Mouse (Mus musculus): ENCODE results near the gene Opcml. TPM values are rescaled to one million over a fixed set of nuclear protein-coding genes. Genes with fewer than 3 reads are reported as not detected.
A peak's percentile ranks its signal among the peaks of the same experiment; 100 is the strongest.

Gene Opcml
- polyA plus RNA-seq, 1 experiment = 43.6 TPM

- DNase-seq = peak; percentile 26 to 55
- WGBS = 75% methylated on average over 2 of the region's 2 CpGs
- no peak overlapping the region for H3K27ac ChIP-seq (ENCODE audit: insufficient read depth, low read length)
- no peaks in the 10 kb centered on the region for H3K27me3 ChIP-seq (ENCODE audit: control insufficient read depth, insufficient read depth, low read length)
- TF ChIP-seq CTCF (IDR thresholded peaks at IDR 0.05; ENCODE audit: borderline replicate concordance, insufficient read depth, low read depth, low read length) (peak; percentile 48; the same call in 1 of the 2 replicates), POLR2A (IDR thresholded peaks at IDR 0.05; ENCODE audit: borderline replicate concordance, insufficient read depth, low read length) (no peak)
- H3K4me1 ChIP-seq (ENCODE audit: control insufficient read depth, insufficient read depth, low read length) = no peaks in the 10 kb centered on the region
- H3K4me3 ChIP-seq (replicated peaks; ENCODE audit: insufficient read depth, low read depth, low read length) = no peak overlapping the region
Measured at GRCm38 (mm10) chr9:28337837-28338236, 547.3 kb downstream of the Opcml start.

- no peaks in the 10 kb centered on the region for H3K27me3 ChIP-seq (ENCODE audit: control insufficient read depth, insufficient read depth, low read length)
- no peak for DNase-seq
- H3K4me3 ChIP-seq (replicated peaks; ENCODE audit: insufficient read depth, low read depth, low read length) = no peak overlapping the region
- H3K27ac ChIP-seq (ENCODE audit: insufficient read depth, low read length) = no peak overlapping the region
- peaks cover 3% of the 10 kb centered on the region; the same call in 1 of the 2 replicates for H3K4me1 ChIP-seq (ENCODE audit: control insufficient read depth, insufficient read depth, low read length)
- TF ChIP-seq CTCF (IDR thresholded peaks at IDR 0.05; ENCODE audit: borderline replicate concordance, insufficient read depth, low read depth, low read length) (no peak), POLR2A (IDR thresholded peaks at IDR 0.05; ENCODE audit: borderline replicate concordance, insufficient read depth, low read length) (no peak)
Measured at GRCm38 (mm10) chr9:28354978-28355377, 564.4 kb downstream of the Opcml start.

GRCm38 (mm10) chr9:28357946-28358345 is 567.4 kb downstream of the Opcml start:
- no peak for TF ChIP-seq POLR2A (IDR thresholded peaks at IDR 0.05; ENCODE audit: borderline replicate concordance, insufficient read depth, low read length)
- no peak for TF ChIP-seq CTCF (IDR thresholded peaks at IDR 0.05; ENCODE audit: borderline replicate concordance, insufficient read depth, low read depth, low read length)
- peaks cover 3% of the 10 kb centered on the region for H3K4me1 ChIP-seq (ENCODE audit: control insufficient read depth, insufficient read depth, low read length)
- peak in 1 of 2 experiments; percentile 24 for DNase-seq
- H3K4me3 ChIP-seq (replicated peaks; ENCODE audit: insufficient read depth, low read depth, low read length) = no peak overlapping the region
- H3K27ac ChIP-seq (ENCODE audit: insufficient read depth, low read length) = no peak overlapping the region
- WGBS = 37% methylated on average over 3 of the region's 3 CpGs
- H3K27me3 ChIP-seq (ENCODE audit: control insufficient read depth, insufficient read depth, low read length) = no peaks in the 10 kb centered on the region

GRCm38 (mm10) chr9:28360691-28361090 is 570.1 kb downstream of the Opcml start:
- DNase-seq = peak; percentile 62 to 80
- no peaks in the 10 kb centered on the region for H3K27me3 ChIP-seq (ENCODE audit: control insufficient read depth, insufficient read depth, low read length)
- H3K4me3 ChIP-seq (replicated peaks; ENCODE audit: insufficient read depth, low read depth, low read length) = no peak overlapping the region
- peaks cover 3% of the 10 kb centered on the region for H3K4me1 ChIP-seq (ENCODE audit: control insufficient read depth, insufficient read depth, low read length)
- no peak overlapping the region for H3K27ac ChIP-seq (ENCODE audit: insufficient read depth, low read length)
- WGBS = 43% methylated on average over 2 of the region's 2 CpGs
- no peak for TF ChIP-seq POLR2A (IDR thresholded peaks at IDR 0.05; ENCODE audit: borderline replicate concordance, insufficient read depth, low read length)

GRCm38 (mm10) chr9:28364473-28365159 is 574.0 kb downstream of the Opcml start:
- no peak for DNase-seq
- no peak for TF ChIP-seq POLR2A (IDR thresholded peaks at IDR 0.05; ENCODE audit: borderline replicate concordance, insufficient read depth, low read length)
- no peak for TF ChIP-seq CTCF (IDR thresholded peaks at IDR 0.05; ENCODE audit: borderline replicate concordance, insufficient read depth, low read depth, low read length)
- WGBS = 68% methylated on average over 10 of the region's 10 CpGs
- Histone ChIP-seq H3K4me3 (replicated peaks; ENCODE audit: insufficient read depth, low read depth, low read length) (no peak overlapping the region), H3K27me3 (ENCODE audit: control insufficient read depth, insufficient read depth, low read length) (no peaks in the 10 kb centered on the region), H3K27ac (ENCODE audit: insufficient read depth, low read length) (peak overlapping the region; percentile 46; the same call in 1 of the 2 replicates), H3K4me1 (ENCODE audit: control insufficient read depth, insufficient read depth, low read length) (no peaks in the 10 kb centered on the region; the same call in 1 of the 2 replicates)

- H3K27me3 ChIP-seq (ENCODE audit: control insufficient read depth, insufficient read depth, low read length) = no peaks in the 10 kb centered on the region
- H3K27ac ChIP-seq (ENCODE audit: insufficient read depth, low read length) = no peak overlapping the region
- WGBS = 59% methylated on average over 2 of the region's 2 CpGs
- no peak overlapping the region for H3K4me3 ChIP-seq (replicated peaks; ENCODE audit: insufficient read depth, low read depth, low read length)
- no peak for TF ChIP-seq CTCF (IDR thresholded peaks at IDR 0.05; ENCODE audit: borderline replicate concordance, insufficient read depth, low read depth, low read length)
- TF ChIP-seq POLR2A (IDR thresholded peaks at IDR 0.05; ENCODE audit: borderline replicate concordance, insufficient read depth, low read length) = no peak
- DNase-seq = no peak
- H3K4me1 ChIP-seq (ENCODE audit: control insufficient read depth, insufficient read depth, low read length) = no peaks in the 10 kb centered on the region; the same call in 1 of the 2 replicates
Measured at GRCm38 (mm10) chr9:28365160-28365473, 574.5 kb downstream of the Opcml start.

GRCm38 (mm10) chr9:28386527-28387175 is 596.1 kb downstream of the Opcml start:
- H3K4me1 ChIP-seq (ENCODE audit: control insufficient read depth, insufficient read depth, low read length) = peaks cover 8% of the 10 kb centered on the region; the same call in 1 of the 2 replicates
- no peak overlapping the region for H3K27ac ChIP-seq (ENCODE audit: insufficient read depth, low read length)
- TF ChIP-seq POLR2A (IDR thresholded peaks at IDR 0.05; ENCODE audit: borderline replicate concordance, insufficient read depth, low read length) (no peak), CTCF (IDR thresholded peaks at IDR 0.05; ENCODE audit: borderline replicate concordance, insufficient read depth, low read depth, low read length) (no peak)
- 23% methylated on average over 5 of the region's 5 CpGs for whole genome bisulfite sequencing
- peak in 1 of 2 experiments; percentile 13 for DNase-seq
- no peaks in the 10 kb centered on the region for H3K27me3 ChIP-seq (ENCODE audit: control insufficient read depth, insufficient read depth, low read length)
- no peak overlapping the region for H3K4me3 ChIP-seq (replicated peaks; ENCODE audit: insufficient read depth, low read depth, low read length)

- Histone ChIP-seq H3K27me3 (ENCODE audit: control insufficient read depth, insufficient read depth, low read length) (no peaks in the 10 kb centered on the region), H3K27ac (ENCODE audit: insufficient read depth, low read length) (no peak overlapping the region), H3K4me3 (replicated peaks; ENCODE audit: insufficient read depth, low read depth, low read length) (no peak overlapping the region), H3K4me1 (ENCODE audit: control insufficient read depth, insufficient read depth, low read length) (no peaks in the 10 kb centered on the region)
- no peak for DNase-seq
- no peak for TF ChIP-seq POLR2A (IDR thresholded peaks at IDR 0.05; ENCODE audit: borderline replicate concordance, insufficient read depth, low read length)
- WGBS = 41% methylated on average over 3 of the region's 3 CpGs
Measured at GRCm38 (mm10) chr9:28395222-28395621, 604.6 kb downstream of the Opcml start.

Data from cerebellum, adult 2 months (tissue).